Mouse (Mus musculus) large intestine, adult 2 months (tissue): Measurements from ENCODE around the gene Zfp691. TPM values are rescaled to one million over a fixed set of nuclear protein-coding genes. Genes with fewer than 3 reads are reported as not detected.

Experiments used
- DNase-seq: peaks from one replicate; pipeline ENCODE4 v3.0.0-alpha.2; 2012; ENCODE audit warnings: low read depth, low spot score
- WGBS: fragments of 180-500 bp; shearing (Covaris S2); methylation state at CpG from one replicate; pipeline ENCODE4 v1.1.7; 2018; 5-methylcytosine and 5-hydroxymethylcytosine counted together
- polyA plus RNA-seq: library from polyadenylated mRNA; depleted of rRNA; stranded (reverse); fragments of >200 nt; gene quantifications from 2 replicates; pipeline ENCODE4 v1.2.3, GENCODE M21; 2012; rRNA removed

Gene Zfp691
- polyA plus RNA-seq, 1 experiment: 5.4 TPM

GRCm38 (mm10) chr4:119128547-119128946, 45.4 kb downstream of the Zfp691 start:
- WGBS: 88% methylated on average over 7 of the region's 7 CpGs
- no peak for DNase-seq

GRCm38 (mm10) chr4:119127229-119127628, 46.8 kb downstream of the Zfp691 start:
- WGBS: 77% methylated on average over 6 of the region's 6 CpGs
- no peak for DNase-seq

- WGBS: 55% methylated on average over 9 of the region's 9 CpGs
- DNase-seq: no peak
Measured at GRCm38 (mm10) chr4:119125577-119126270, 48.3 kb downstream of the Zfp691 start.

- WGBS: 54% methylated on average over 2 of the region's 2 CpGs
Measured at GRCm38 (mm10) chr4:119124771-119125273, 49.2 kb downstream of the Zfp691 start.

GRCm38 (mm10) chr4:119121249-119121648, 52.7 kb downstream of the Zfp691 start:
- 9% methylated on average over 4 of the region's 4 CpGs for WGBS
- no peak for DNase-seq

More at GRCm38 (mm10) chr4:119124771-119125273, 49.2 kb downstream of the Zfp691 start:
- no peak for DNase-seq

- DNase-seq: no peak
- WGBS: 82% methylated on average over 6 of the region's 6 CpGs
Measured at GRCm38 (mm10) chr4:119120095-119120494, 53.9 kb downstream of the Zfp691 start.

Other genes with a start within 250 kb of the Zfp691 start
- gene Olfr1328, start 235.6 kb downstream of the Zfp691 start, polyA plus RNA-seq: not detected in 2 replicates
- 0.05 TPM in 1 of 2 replicates, not detected in the other for gene Lao1, start 212.6 kb downstream of the Zfp691 start, polyA plus RNA-seq
- gene Slc2a1, start 65.5 kb downstream of the Zfp691 start, polyA plus RNA-seq: 21.0 and 22.4 TPM in 2 replicates
- gene Ermap, start 15.8 kb upstream of the Zfp691 start, polyA plus RNA-seq: 0.10 and 0.37 TPM in 2 replicates
- gene Svbp, start 21.1 kb upstream of the Zfp691 start, polyA plus RNA-seq: 23.6 and 35.1 TPM in 2 replicates
- 0.09 TPM in 1 of 2 replicates, not detected in the other for gene Tmem269, start 44.0 kb upstream of the Zfp691 start, polyA plus RNA-seq
- 3.0 and 4.6 TPM in 2 replicates for gene AU022252, start 58.5 kb upstream of the Zfp691 start, polyA plus RNA-seq
- 5.0 and 5.6 TPM in 2 replicates for gene P3h1, start 58.7 kb upstream of the Zfp691 start, polyA plus RNA-seq
- gene Cldn19, start 81.2 kb upstream of the Zfp691 start, polyA plus RNA-seq: not detected in 2 replicates
- gene Ybx1, start 120.4 kb upstream of the Zfp691 start, polyA plus RNA-seq: 218 and 233 TPM in 2 replicates
- 24.5 and 25.4 TPM in 2 replicates for gene Ppih, start 146.4 kb upstream of the Zfp691 start, polyA plus RNA-seq
- gene Ccdc30, start 241.3 kb upstream of the Zfp691 start, polyA plus RNA-seq: 0.11 and 0.14 TPM in 2 replicates
- gene Ppcs, start 248.2 kb upstream of the Zfp691 start, polyA plus RNA-seq: 16.4 and 25.5 TPM in 2 replicates
- 0.07 and 0.20 TPM in 2 replicates for gene Zmynd12, start 248.6 kb upstream of the Zfp691 start, polyA plus RNA-seq